Mouse (Mus musculus) midbrain, embryonic 14.5 days (tissue): ENCODE measurements at regions not wholly inside any gene's neighbourhood (a gene's known extent, or its start where the extent isn't known, plus 50 kb on each side); places are given as distances from the start of the nearest gene placed in this dataset.
A peak's percentile ranks its signal among the peaks of the same experiment; 100 is the strongest.

Source experiments
- ATAC-seq: fragments of 200-750 bp; cut with Nextera tagmentation; 2 replicates; pipeline ENCODE4 v1.8.0; 2017; ENCODE audit warnings: moderate number of reproducible peaks, moderate library complexity; ENCODE audit not compliant: low FRiP score, low TSS enrichment
- DNase-seq: peaks from one replicate; pipeline ENCODE4 v3.0.0-alpha.2; 2015
- H3K27ac ChIP-seq: fragments of 300-500 bp; sonication (generic); replicated peaks from 2 replicates; pipeline ENCODE4 v1.5.1; 2014; ENCODE audit warnings: mild to moderate bottlenecking, low read depth, low read length, moderate library complexity
- H3K27me3 ChIP-seq: fragments of 300-500 bp; sonication (generic); 2 replicates; pipeline ENCODE4 v1.6.1; 2014; ENCODE audit warnings: low read length, control low read depth, mixed read lengths; ENCODE audit not compliant: control insufficient read depth, insufficient read depth
- H3K36me3 ChIP-seq: fragments of 300-500 bp; sonication (generic); 2 replicates; pipeline ENCODE4 v1.6.1; 2014; ENCODE audit warnings: low read length, control low read depth; ENCODE audit not compliant: control insufficient read depth, insufficient read depth
- H3K4me1 ChIP-seq: fragments of 300-500 bp; sonication (generic); 2 replicates; pipeline ENCODE4 v1.6.1; 2014; ENCODE audit warnings: mild to moderate bottlenecking, antibody characterized with exemption, low read length, control low read depth; ENCODE audit not compliant: control insufficient read depth, insufficient read depth
- H3K4me2 ChIP-seq: fragments of 300-500 bp; sonication (generic); 2 replicates; pipeline ENCODE4 v1.6.1; 2014; ENCODE audit warnings: mild to moderate bottlenecking, low read length, moderate library complexity
- H3K4me3 ChIP-seq: fragments of 300-500 bp; sonication (generic); replicated peaks from 2 replicates; pipeline ENCODE4 v1.5.1; 2014; ENCODE audit warnings: low read depth, low read length
- H3K9ac ChIP-seq: fragments of 300-500 bp; sonication (generic); replicated peaks from 2 replicates; pipeline ENCODE4 v1.6.1; 2014; ENCODE audit warnings: mild to moderate bottlenecking, low read length, moderate library complexity
- H3K9me3 ChIP-seq: fragments of 300-500 bp; sonication (generic); 2 replicates; pipeline ENCODE4 v1.6.1; 2016; ENCODE audit warnings: low read length, control low read depth, mixed read lengths; ENCODE audit not compliant: control insufficient read depth
- WGBS: fragments of 180-500 bp; shearing (Covaris S2); extraction: QIAGEN DNeasy Blood & Tissue Kit; methylation state at CpG from one replicate; pipeline ENCODE4 v1.1.7; 2014; 5-methylcytosine and 5-hydroxymethylcytosine counted together

- Histone ChIP-seq H3K4me3 (no peak overlapping the region), H3K36me3 (no peaks in the 10 kb centered on the region), H3K9ac (no peak overlapping the region), H3K4me2 (no peak overlapping the region), H3K9me3 (no peaks in the 10 kb centered on the region), H3K4me1 (peaks cover 7% of the 10 kb centered on the region), H3K27me3 (no peaks in the 10 kb centered on the region), H3K27ac (no peak overlapping the region)
- no peak for DNase-seq
- no peak for ATAC-seq
- 36% methylated on average over 12 of the region's 12 CpGs for WGBS
Measured at GRCm38 (mm10) chr19:37789576-37790180, 92.1 kb downstream of the Cyp26a1 start.

GRCm38 (mm10) chr19:37790281-37791073 lies 92.9 kb downstream of the Cyp26a1 start:
- Histone ChIP-seq H3K27me3 (no peaks in the 10 kb centered on the region), H3K9me3 (no peaks in the 10 kb centered on the region), H3K4me1 (peaks cover 7% of the 10 kb centered on the region), H3K36me3 (no peaks in the 10 kb centered on the region), H3K9ac (no peak overlapping the region), H3K27ac (no peak overlapping the region), H3K4me3 (peak overlapping the region; percentile 10), H3K4me2 (peak overlapping the region; percentile 43)
- 13% methylated on average over 24 of the region's 24 CpGs for WGBS
- ATAC-seq (no peak; the same call in 1 of the 2 replicates), DNase-seq (peak; percentile 48)

GRCm38 (mm10) chr19:37793176-37793575 lies 95.6 kb downstream of the Cyp26a1 start:
- Histone ChIP-seq H3K27me3 (no peaks in the 10 kb centered on the region), H3K9ac (no peak overlapping the region), H3K36me3 (no peaks in the 10 kb centered on the region), H3K4me1 (peaks cover 7% of the 10 kb centered on the region), H3K4me2 (no peak overlapping the region), H3K27ac (no peak overlapping the region), H3K9me3 (no peaks in the 10 kb centered on the region), H3K4me3 (no peak overlapping the region)
- DNase-seq (no peak), ATAC-seq (no peak)
- WGBS, result 80% methylated on average over 9 of the region's 9 CpGs

- no peak overlapping the region for H3K27ac ChIP-seq
- 94% methylated on average over 18 of the region's 18 CpGs for WGBS
- no peak overlapping the region for H3K4me3 ChIP-seq
- no peak for DNase-seq
- no peaks in the 10 kb centered on the region for H3K27me3 ChIP-seq
- ATAC-seq, result no peak
- no peak overlapping the region for H3K4me2 ChIP-seq
- H3K36me3 ChIP-seq, result no peaks in the 10 kb centered on the region
- H3K4me1 ChIP-seq, result 0 out of 2 replicates have a peak, but pooled peaks cover under 1% of the 10 kb centered on the region
- no peaks in the 10 kb centered on the region for H3K9me3 ChIP-seq
- H3K9ac ChIP-seq, result no peak overlapping the region
Measured at GRCm38 (mm10) chr19:37795552-37796343, 98.2 kb downstream of the Cyp26a1 start.

GRCm38 (mm10) chr19:37800161-37800660 lies 102.6 kb downstream of the Cyp26a1 start:
- DNase-seq (no peak), ATAC-seq (no peak)
- Histone ChIP-seq H3K4me1 (no peaks in the 10 kb centered on the region), H3K27ac (no peak overlapping the region), H3K27me3 (no peaks in the 10 kb centered on the region), H3K9ac (no peak overlapping the region), H3K9me3 (no peaks in the 10 kb centered on the region), H3K36me3 (no peaks in the 10 kb centered on the region), H3K4me3 (no peak overlapping the region), H3K4me2 (no peak overlapping the region)
- WGBS, result 81% methylated on average over 3 of the region's 3 CpGs

- ATAC-seq (no peak), DNase-seq (no peak)
- Histone ChIP-seq H3K4me1 (no peaks in the 10 kb centered on the region), H3K9me3 (no peaks in the 10 kb centered on the region), H3K9ac (no peak overlapping the region), H3K4me2 (no peak overlapping the region), H3K27ac (no peak overlapping the region), H3K27me3 (no peaks in the 10 kb centered on the region), H3K4me3 (no peak overlapping the region), H3K36me3 (no peaks in the 10 kb centered on the region)
- WGBS, result 90% methylated on average over 11 of the region's 11 CpGs
Measured at GRCm38 (mm10) chr19:37809666-37810065, 112.1 kb downstream of the Cyp26a1 start.

GRCm38 (mm10) chr19:37814089-37815073 lies 116.8 kb downstream of the Cyp26a1 start:
- Histone ChIP-seq H3K4me2 (no peak overlapping the region), H3K36me3 (no peaks in the 10 kb centered on the region), H3K9ac (no peak overlapping the region), H3K27ac (no peak overlapping the region), H3K4me1 (no peaks in the 10 kb centered on the region), H3K9me3 (no peaks in the 10 kb centered on the region), H3K4me3 (no peak overlapping the region), H3K27me3 (no peaks in the 10 kb centered on the region)
- DNase-seq (peak; percentile 2), ATAC-seq (no peak)
- 23% methylated on average over 19 of the region's 19 CpGs for WGBS

- Histone ChIP-seq H3K4me2 (no peak overlapping the region), H3K27me3 (no peaks in the 10 kb centered on the region), H3K36me3 (no peaks in the 10 kb centered on the region), H3K9ac (no peak overlapping the region), H3K9me3 (no peaks in the 10 kb centered on the region), H3K27ac (no peak overlapping the region), H3K4me1 (no peaks in the 10 kb centered on the region), H3K4me3 (no peak overlapping the region)
- DNase-seq (no peak), ATAC-seq (no peak)
- WGBS, result 69% methylated on average over 2 of the region's 2 CpGs
Measured at GRCm38 (mm10) chr19:37815627-37816026, 118.0 kb downstream of the Cyp26a1 start.
